In the genomic region with DNA sequence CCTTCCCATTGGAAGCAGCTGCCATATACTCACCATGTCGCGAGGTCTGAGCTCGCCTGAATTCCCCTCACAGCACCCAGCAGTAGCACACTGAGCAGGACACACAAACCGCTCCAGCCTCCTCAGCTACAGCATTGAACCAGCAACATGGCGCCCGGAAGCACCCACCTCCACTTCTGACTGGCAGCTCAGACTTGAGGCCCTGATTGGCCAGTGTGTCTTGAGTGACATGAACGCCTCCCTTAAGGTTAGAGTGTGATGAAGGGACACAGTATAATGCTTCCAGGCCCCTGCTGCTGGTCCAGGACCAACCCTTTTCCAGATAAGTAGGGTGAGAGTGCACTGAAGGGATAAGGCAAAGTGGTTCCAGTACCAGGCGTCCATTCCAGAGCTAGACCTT, we compare ENCODE assay signal across 20 mouse cellular contexts. TPM values are rescaled to one million over a fixed set of nuclear protein-coding genes. Genes with fewer than 3 reads are reported as not detected.
"Had no signal": no experiment of that assay in that cellular context is flagged by ENCODE, and none has a peak within 500 bp of the region (broad histone marks: within the 10 kb centered on the region; RNA-seq: fewer than 3 reads in every experiment).

No protein-coding gene starts in this region.

- DNase-seq: kidney, adult 9 months; kidney, postnatal 10 days; kidney, postnatal 4 days; lung, embryonic 14.5 days; lung, postnatal 10 days; retina, postnatal 1 day; right cerebral cortex, postnatal 4 days; spleen, adult 18-20 months; thymus, postnatal 4 days had no signal

- ATAC-seq: midbrain, embryonic 16.5 days had no signal

- H3K27me3 ChIP-seq: liver, embryonic 15.5 days; megakaryocyte, embryonic 14.5 days; neural tube, embryonic 13.5 days had no signal

- H3K9ac ChIP-seq: liver, embryonic 15.5 days; lung, embryonic 14.5 days; neural tube, embryonic 13.5 days had no signal

- H3K9me3 ChIP-seq: liver, embryonic 15.5 days had no signal

- H3K36me3 ChIP-seq: limb, embryonic 10.5 days; liver, embryonic 15.5 days; neural tube, embryonic 13.5 days had no signal

- H3K4me3 ChIP-seq: layer of hippocampus, adult 2 months; limb, embryonic 10.5 days; liver, embryonic 15.5 days; megakaryocyte, embryonic 14.5 days; neural tube, embryonic 13.5 days had no signal

- H3K27ac ChIP-seq: layer of hippocampus, adult 2 months; limb, embryonic 10.5 days; liver, embryonic 15.5 days; macrophage; neural tube, embryonic 13.5 days had no signal

- H3K4me2 ChIP-seq: liver, embryonic 11.5 days; liver, embryonic 15.5 days; lung, embryonic 14.5 days; midbrain, embryonic 11.5 days; neural tube, embryonic 13.5 days had no signal

- H3K4me1 ChIP-seq: limb, embryonic 10.5 days; liver, embryonic 15.5 days; megakaryocyte, embryonic 14.5 days; neural tube, embryonic 13.5 days had no signal

RNA-seq across cellular contexts. Expression of a gene that starts 12.8 kb away (rescaled TPM):
- polyA plus RNA-seq: limb, embryonic 10.5 days; limb, embryonic 14.5 days; liver, embryonic 11.5 days; liver, embryonic 15.5 days; lung, embryonic 14.5 days; macrophage; midbrain, embryonic 11.5 days; midbrain, embryonic 16.5 days; neural tube, embryonic 13.5 days; stomach, embryonic 14.5 days had no signal
